ENCODE assay signal across 9 mouse cellular contexts in the genomic region with DNA sequence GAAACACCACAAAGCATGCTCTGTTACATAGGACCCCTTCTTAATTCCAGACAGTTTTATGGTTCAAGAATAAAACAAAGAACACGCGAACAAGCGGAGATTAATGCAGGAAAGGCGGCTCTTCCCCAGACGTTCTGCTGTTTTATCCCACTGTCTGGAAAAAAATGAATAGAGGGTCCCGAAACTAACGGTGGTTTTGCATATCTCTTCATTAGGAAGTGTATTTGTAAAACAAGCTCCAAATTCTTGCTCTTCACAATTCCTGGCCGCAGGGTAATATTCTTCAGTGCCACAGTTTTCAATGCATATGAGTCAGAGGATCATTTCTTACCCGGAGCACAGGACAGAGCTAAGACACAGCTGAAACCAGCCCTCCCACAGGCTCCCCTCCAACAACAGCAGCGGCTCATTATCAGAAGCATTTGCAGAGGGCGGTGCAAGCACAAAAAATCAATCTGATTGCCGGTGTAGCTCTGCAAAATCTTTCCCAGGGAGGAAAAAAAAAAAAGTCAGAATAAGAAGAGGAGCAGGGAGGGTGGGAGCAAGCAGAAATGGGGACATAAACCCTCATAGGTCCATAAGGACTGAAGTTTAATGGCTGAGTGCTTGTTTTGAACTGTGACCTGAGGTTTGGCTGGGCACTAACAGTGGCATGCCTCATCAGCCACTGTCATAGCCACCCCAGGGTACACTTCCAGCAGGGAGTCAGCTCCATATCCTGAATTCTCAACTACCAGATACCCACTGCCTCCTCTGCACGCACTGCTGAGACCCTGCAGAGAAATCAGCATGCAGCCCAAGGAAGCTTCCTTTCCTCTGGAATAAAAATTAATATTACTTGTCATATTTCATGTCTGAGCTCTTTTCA.
A peak's percentile ranks its signal among the peaks of the same experiment; 100 is the strongest.
DNase-seq lines count a peak whose midpoint lies in the region; ATAC-seq and TF ChIP-seq lines count a peak whose summit lies in the region.
"Had no signal": no experiment of that assay in that cellular context is flagged by ENCODE, and none has a peak within 500 bp of the region (broad histone marks: within the 10 kb centered on the region; RNA-seq: fewer than 3 reads in every experiment).

No protein-coding gene starts in this region.

- intact Hi-C loops in heart, postnatal 36 days (cut with DNase I), result no loop called here

- peak overlapping the region; percentile 59 for H3K9ac ChIP-seq in midbrain, embryonic 13.5 days (replicated peaks)

- H3K27ac ChIP-seq in midbrain, embryonic 13.5 days, result peak overlapping the region; percentile 91
- H3K27ac ChIP-seq in thymus, adult 2 months (ENCODE audit: control insufficient read depth, insufficient read depth, low read length), result no peak overlapping the region

- peak; percentile 92 for ATAC-seq in midbrain, embryonic 13.5 days

- no peaks in the 10 kb centered on the region for H3K9me3 ChIP-seq in midbrain, embryonic 13.5 days

- no peak for TF ChIP-seq CTCF in brain, embryonic 14.5 days (IDR thresholded peaks at IDR 0.05; ENCODE audit: borderline replicate concordance, extremely low read depth, insufficient read depth, insufficient read length)
- no peak for TF ChIP-seq CTCF in thymus, adult 2 months (IDR thresholded peaks at IDR 0.05; ENCODE audit: borderline replicate concordance, control insufficient read depth, extremely low read depth, insufficient read depth, low read length, poor library complexity)

- no peak for TF ChIP-seq POLR2A in brain, embryonic 14.5 days (IDR thresholded peaks at IDR 0.05; ENCODE audit: borderline replicate concordance, extremely low read depth, insufficient read depth, insufficient read length, poor library complexity, severe bottlenecking)
- no peak for TF ChIP-seq POLR2A in thymus, adult 2 months (IDR thresholded peaks at IDR 0.05; ENCODE audit: control insufficient read depth, extremely low read depth, insufficient read depth, low read length, poor library complexity)

- peak; percentile 76 for DNase-seq in heart, adult 11 months
- DNase-seq in heart, postnatal 36 days, result no peak
- peak; percentile 89 for DNase-seq in brain, embryonic 14.5 days (ENCODE audit: low read depth)
- peak; percentile 20 to 30 for DNase-seq in frontal cortex, postnatal 36 days (ENCODE audit: low spot score in 2 of 2)
- no peak for DNase-seq in spleen, postnatal 36 days (ENCODE audit: low spot score in 2 of 2)
- no peak for DNase-seq in adrenal gland, adult 2 months
- no peak for DNase-seq in thymus, adult 2 months
- DNase-seq: gastrocnemius, postnatal 10 days had no signal

- peaks cover 39% of the 10 kb centered on the region for H3K4me1 ChIP-seq in midbrain, embryonic 13.5 days (replicated peaks)
- no peaks in the 10 kb centered on the region for H3K4me1 ChIP-seq in thymus, adult 2 months (replicated peaks; ENCODE audit: control insufficient read depth, insufficient read depth, low read length)

- H3K4me3 ChIP-seq in midbrain, embryonic 13.5 days (replicated peaks), result peak overlapping the region; percentile 30
- H3K4me3 ChIP-seq in thymus, adult 2 months (ENCODE audit: control insufficient read depth, insufficient read depth, low read length), result no peak overlapping the region

- peak overlapping the region; percentile 54 for H3K4me2 ChIP-seq in midbrain, embryonic 13.5 days (replicated peaks)

- H3K27me3 ChIP-seq in midbrain, embryonic 13.5 days, result no peaks in the 10 kb centered on the region
- H3K27me3 ChIP-seq in thymus, adult 2 months (ENCODE audit: control insufficient read depth, insufficient read depth, low read length), result no peaks in the 10 kb centered on the region

- WGBS in midbrain, embryonic 13.5 days, result 5% methylated on average over 13 of the region's 13 CpGs
- 66% methylated on average over 13 of the region's 13 CpGs for WGBS in thymus, adult 2 months

- no peaks in the 10 kb centered on the region for H3K36me3 ChIP-seq in midbrain, embryonic 13.5 days
- H3K36me3 ChIP-seq in thymus, adult 2 months (ENCODE audit: control insufficient read depth, insufficient read depth, low read length), result no peaks in the 10 kb centered on the region

Comparison
In these comparisons a context has a peak if more than half of its experiments do, and no peak if none do; other contexts are left out.
1. DNase-seq: peak in heart, adult 11 months (single experiment), brain, embryonic 14.5 days (single experiment) and frontal cortex, postnatal 36 days (2 of 2); none in heart, postnatal 36 days (0 of 2), spleen, postnatal 36 days (0 of 2), adrenal gland, adult 2 months (single experiment) and thymus, adult 2 months (single experiment).